Mouse (Mus musculus): ENCODE measurements at regions not wholly inside any gene's neighbourhood (a gene's known extent, or its start where the extent isn't known, plus 50 kb on each side); places are given as distances from the start of the nearest gene placed in this dataset.

DNA sequence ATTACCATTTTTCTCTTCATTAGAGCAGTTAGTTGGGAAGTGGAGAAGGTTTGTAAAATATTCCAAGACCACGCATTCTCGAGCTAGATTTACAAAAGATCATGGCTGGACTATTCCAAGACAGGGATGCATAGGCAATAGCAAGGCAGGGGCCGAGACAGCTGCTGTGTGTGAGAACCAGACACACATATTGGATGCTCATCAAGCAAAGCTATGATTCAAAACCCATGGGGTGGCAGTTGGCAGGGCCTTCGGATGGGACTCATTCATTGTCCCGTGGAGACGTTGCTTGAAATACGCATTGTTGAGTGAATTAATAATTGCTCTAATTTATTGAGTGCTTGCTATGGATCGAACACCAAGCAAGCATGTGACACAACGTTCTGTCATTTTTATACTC is 239.6 kb downstream of the Epha4 start:
- no peak for DNase-seq

DNA sequence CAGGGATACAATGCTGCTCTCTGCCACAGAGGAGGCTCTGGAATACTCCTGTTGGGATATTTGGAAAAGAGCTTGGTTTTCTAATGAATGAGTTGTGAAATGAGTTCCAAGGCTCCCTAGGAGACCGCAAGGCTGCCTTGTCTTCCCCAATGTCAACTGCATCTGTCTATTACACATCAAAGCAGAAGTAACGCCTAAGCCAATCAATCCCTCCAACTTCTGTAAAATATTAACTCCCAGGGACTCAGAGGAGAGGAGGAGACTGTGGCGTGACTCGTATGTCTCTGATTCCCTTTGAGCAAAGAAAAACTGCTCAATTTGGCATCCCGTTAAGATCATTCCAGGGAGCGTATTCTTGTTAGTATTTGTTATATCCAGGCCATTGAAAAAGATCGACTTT is 235.3 kb downstream of the Epha4 start:
- no peak for DNase-seq

DNA sequence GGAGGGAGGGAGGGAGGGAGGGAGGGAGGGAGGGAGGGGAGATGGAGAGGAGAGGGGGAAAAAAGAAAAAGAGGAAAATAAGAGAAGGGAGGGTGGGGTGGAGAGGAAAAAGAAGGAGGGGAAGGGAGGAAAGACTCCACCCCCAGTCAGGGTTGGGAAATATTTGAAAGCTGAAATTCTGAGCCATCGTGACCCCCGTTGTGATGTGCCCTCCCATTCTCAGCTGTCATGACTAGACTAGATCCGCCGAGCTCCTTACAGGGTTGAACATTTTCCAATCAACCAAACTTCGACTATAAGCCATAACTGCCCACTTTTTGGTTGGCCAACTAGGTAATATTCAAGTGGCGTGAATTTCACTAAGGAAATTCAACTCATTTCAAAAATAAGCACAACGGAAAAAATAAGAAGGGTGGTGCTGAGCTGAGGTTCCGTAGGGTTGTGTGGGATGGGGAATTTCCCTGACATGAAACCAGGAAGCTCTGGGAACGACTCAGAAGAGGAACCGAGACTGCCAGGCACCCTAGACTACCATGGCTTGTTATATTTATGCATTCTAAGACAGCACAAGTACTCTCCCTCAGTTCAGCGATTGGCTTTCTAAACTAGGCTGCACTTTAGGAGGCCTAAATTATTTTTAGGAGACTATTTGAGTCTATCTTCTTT is 234.4 kb downstream of the Epha4 start:
- no peak for DNase-seq

DNA sequence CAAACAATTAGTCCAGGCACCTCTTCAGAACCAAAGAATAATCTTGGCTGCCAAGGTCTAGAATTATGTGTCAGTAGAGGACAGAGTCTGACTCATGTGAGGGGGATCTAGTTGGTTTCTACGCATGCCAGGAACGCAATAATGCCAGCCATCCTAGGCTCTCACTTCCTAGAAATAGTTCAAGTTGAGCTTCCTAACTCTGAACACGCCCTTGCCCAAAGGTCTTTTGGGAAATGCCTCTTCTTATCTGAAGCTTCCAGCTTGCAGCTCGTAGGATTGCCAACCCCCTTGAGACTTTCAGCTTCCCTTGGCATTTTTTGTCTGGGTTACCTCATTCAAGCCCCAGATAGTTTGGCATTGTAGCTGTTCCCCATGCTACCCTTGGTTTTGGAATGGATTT is 233.1 kb downstream of the Epha4 start:
- no peak for DNase-seq

DNA sequence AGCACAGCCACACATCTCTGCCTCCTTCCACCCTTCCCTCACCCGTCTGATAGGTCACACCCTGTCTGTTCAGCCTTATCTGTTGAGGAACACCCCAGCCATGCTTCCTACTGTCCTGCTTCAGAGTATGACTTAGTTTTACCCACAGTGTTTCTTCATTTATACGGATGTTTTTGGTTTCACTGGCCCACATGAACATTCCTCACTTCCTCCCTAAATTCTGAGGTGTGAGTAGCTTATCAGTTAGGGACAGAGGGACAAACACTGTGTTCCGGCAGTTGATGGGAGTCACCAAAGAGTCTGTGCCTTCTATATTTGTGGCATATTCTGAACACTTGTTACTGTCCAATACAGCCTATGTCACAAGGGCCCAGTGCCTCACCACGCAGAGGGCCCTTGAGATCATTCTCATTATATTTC is 216.2 kb downstream of the Epha4 start:
- DNase-seq: no peak

DNA sequence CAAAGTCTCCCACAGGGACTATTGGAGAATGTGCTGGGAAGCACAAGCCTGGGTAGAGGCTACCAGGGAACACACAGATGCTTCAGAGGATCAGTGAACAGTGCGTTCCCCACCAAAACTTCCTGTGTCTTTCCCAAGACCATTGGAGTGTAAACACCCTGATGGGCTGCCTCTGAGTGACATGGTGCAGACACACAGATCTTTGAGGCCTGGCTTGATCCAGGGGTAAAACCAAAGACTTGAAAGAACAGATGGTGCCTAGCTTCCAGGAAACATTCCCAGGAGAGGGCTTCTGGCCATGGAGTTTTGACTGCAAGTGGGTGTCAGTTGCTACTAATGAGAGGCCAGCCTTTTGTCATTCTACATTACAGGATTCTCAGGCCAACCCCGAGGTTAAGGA is 214.1 kb downstream of the Epha4 start:
- DNase-seq: no peak

DNA sequence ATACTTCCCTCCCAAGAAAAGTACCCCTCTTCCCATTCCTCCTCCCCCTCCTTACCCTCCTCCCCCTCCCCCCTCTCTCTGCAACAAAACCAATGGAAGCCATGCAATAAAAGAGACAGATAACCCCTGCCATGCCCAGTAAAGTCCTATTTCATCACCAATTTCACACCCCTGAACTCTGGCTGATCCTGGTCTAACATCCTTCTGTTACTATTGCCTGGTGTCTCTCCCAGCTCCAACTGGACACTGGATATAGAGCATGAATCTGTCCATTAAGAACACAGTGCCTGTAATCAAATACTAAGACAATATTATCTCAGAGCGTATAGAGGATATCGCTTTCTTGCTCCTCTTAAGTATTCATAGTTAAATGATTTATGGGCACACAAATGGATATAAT is 210.1 kb downstream of the Epha4 start:
- DNase-seq: no peak

DNA sequence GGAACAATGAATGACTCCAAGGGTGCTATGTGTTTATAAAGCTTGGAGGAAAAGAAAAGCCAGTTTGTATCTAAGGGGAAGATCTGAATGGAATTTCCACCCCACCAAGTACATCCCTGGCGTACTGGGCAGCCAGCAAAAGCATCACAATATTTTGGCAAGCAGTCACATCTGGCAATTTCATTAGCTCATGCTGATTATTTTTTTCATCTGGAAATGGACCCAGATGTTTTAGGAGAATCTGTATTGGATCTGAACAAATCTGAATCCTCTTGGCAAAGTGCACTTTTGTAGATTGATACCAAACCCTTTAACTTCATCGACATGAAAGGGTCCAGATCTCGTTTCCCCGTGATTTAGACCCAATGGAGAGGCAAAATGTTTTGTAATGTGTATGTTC is 207.1 kb downstream of the Epha4 start:
- DNase-seq: no peak

DNA sequence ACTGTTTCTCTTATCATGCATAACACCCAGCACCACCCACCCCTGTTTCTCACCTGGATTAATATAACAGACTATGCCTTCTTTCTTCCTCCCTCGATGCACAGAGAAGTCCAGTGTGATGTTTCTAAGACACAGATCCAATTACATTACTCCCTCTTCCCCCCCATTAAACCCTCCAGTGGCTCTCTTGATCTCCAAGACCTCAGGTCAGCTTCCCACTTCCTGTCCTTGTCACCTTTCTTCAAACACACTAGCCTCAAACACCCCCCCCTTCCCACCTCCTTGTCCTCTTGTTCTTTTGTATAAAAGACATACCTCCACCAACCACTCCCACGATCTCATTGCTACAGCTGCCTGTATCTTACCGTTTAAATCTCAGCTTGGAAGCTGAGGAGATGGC is 201.8 kb downstream of the Epha4 start:
- no peak for DNase-seq

DNA sequence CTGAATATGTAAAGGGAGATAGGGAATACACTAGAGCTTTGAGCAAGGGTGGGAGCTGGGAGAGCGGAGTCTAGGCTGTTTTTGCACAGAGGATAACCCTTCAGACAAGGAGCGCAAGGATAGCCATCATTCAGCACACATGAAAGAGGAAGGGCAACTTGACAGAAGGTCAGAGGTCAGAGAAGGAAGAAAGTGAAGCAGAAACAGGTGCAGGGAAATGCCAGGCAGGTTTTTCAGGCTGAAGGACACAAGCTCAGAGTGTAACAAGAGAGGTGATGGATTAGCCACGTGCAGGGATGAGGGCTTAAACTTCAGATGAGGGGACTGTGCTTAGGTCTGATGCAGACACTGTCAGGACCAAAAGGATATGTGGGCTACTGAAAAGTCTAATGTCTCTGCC is 199.5 kb downstream of the Epha4 start:
- DNase-seq: no peak

DNA sequence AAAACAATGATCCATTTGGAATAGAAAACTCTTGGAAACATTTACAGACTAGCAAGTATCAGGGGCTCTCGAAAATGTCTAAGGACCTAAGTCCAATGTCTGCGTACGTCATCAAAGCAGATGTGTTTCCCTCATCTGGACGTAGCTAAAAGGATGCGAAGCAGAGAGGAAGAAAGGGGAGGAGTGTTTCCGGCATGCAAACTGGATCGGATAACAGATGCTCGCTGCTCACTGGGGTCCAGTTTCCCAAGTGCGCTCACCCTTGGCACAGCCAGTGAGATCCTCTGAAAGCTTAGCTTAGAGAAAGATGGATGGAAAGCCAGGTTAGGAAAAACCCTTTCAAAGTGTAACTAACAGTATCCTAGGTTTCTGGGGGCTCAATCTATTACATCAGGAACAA is 198.7 kb downstream of the Epha4 start:
- DNase-seq: no peak

Small RNA genes in the stretch of these regions (microRNA-seq; reads per million reads assigned to microRNA genes)
- 0 reads per million in 2 experiments for gene Mir6343
